Mouse (Mus musculus) heart, embryonic 10.5 days (tissue): ENCODE measurements around the gene Lsm10. TPM values are rescaled to one million over a fixed set of nuclear protein-coding genes. Genes with fewer than 3 reads are reported as not detected.

Experiments used
- DNase-seq: peaks from one replicate; pipeline ENCODE4 v3.0.0-alpha.2; 2017; ENCODE audit warnings: low spot score
- H3K27ac ChIP-seq: fragments of 300-500 bp; sonication (generic); 2 replicates; pipeline ENCODE4 v1.5.1; 2016; ENCODE audit warnings: mild to moderate bottlenecking
- H3K27me3 ChIP-seq: fragments of 300-500 bp; sonication (generic); 2 replicates; pipeline ENCODE4 v1.6.1; 2016; ENCODE audit warnings: mild to moderate bottlenecking; ENCODE audit not compliant: poor library complexity, insufficient read depth, severe bottlenecking
- H3K36me3 ChIP-seq: fragments of 300-500 bp; sonication (generic); 2 replicates; pipeline ENCODE4 v1.6.1; 2016; ENCODE audit warnings: mild to moderate bottlenecking, moderate library complexity
- H3K4me1 ChIP-seq: fragments of 300-500 bp; sonication (generic); 2 replicates; pipeline ENCODE4 v1.6.1; 2016; ENCODE audit warnings: mild to moderate bottlenecking
- H3K4me3 ChIP-seq: fragments of 300-500 bp; sonication (generic); 2 replicates; pipeline ENCODE4 v1.5.1; 2016; ENCODE audit warnings: mild to moderate bottlenecking, moderate library complexity
- H3K9me3 ChIP-seq: fragments of 300-500 bp; sonication (generic); 2 replicates; pipeline ENCODE4 v1.6.1; 2016; ENCODE audit warnings: mild to moderate bottlenecking, moderate library complexity
- WGBS: fragments of 180-500 bp; shearing (Covaris S2); methylation state at CpG from one replicate; pipeline ENCODE4 v1.1.7; 2016; 5-methylcytosine and 5-hydroxymethylcytosine counted together
- polyA plus RNA-seq: library from polyadenylated mRNA; unstranded; fragments of >200 nt; fragmentation: Nextera tagmentation; extraction: Ambion mirVana; gene quantifications from 2 replicates; pipeline ENCODE4 v1.2.1, GENCODE M21; 2016

Lsm10 gene
- polyA plus RNA-seq, 1 experiment from 2014 or later, result 47.7 TPM

GRCm38 (mm10) chr4:126115411-126115810 is 19.0 kb downstream of the Lsm10 start:
- Histone ChIP-seq H3K27ac (no peak overlapping the region), H3K36me3 (peaks cover 6% of the 10 kb centered on the region; the same call in 1 of the 2 replicates), H3K27me3 (no peaks in the 10 kb centered on the region), H3K4me1 (peaks cover 42% of the 10 kb centered on the region), H3K4me3 (no peak overlapping the region), H3K9me3 (no peaks in the 10 kb centered on the region)
- 92% methylated on average over 9 of the region's 9 CpGs for WGBS
- no peak for DNase-seq

DNA sequence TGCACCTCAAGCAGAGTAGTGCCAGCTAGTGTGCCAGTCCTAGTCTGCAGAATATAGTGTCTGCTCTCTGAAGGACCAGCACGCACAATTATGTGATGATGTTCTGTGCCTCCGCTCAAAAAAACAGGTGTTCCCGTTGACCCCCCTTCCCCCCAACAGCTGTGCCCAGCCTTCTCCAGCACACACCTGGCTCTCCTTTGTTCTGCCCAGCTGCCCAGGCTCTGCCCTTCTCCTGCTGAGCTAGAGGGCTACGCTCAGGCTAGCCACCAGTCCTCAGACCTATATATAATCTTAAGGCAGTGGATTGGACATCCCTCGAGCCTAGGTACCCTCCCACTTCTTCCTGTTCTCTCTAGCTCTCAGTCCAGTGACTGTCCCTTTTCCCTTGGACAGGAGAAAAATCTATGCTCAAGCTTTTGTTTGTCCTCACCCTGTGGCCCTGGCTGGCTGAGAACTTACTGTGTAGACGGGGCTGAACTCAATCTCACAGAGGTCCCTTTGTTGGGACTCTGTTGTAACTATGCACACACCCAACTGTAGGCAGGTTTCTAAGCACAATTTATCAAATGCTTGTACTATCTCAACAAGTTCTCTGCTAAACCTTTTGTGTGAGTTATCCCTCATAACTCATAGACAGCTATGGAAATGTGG is 19.6 kb downstream of the Lsm10 start:
- 73% methylated on average over 6 of the region's 6 CpGs for WGBS
- H3K4me1 ChIP-seq, result peaks cover 36% of the 10 kb centered on the region
- no peak overlapping the region for H3K27ac ChIP-seq
- peaks cover 11% of the 10 kb centered on the region for H3K36me3 ChIP-seq
- H3K9me3 ChIP-seq, result no peaks in the 10 kb centered on the region
- no peak overlapping the region for H3K4me3 ChIP-seq
- H3K27me3 ChIP-seq, result no peaks in the 10 kb centered on the region
- no peak for DNase-seq

- H3K27ac ChIP-seq, result no peak overlapping the region
- no peak overlapping the region for H3K4me3 ChIP-seq
- no peak for DNase-seq
- H3K36me3 ChIP-seq, result peaks cover 20% of the 10 kb centered on the region
- H3K9me3 ChIP-seq, result no peaks in the 10 kb centered on the region
- 83% methylated on average over 8 of the region's 8 CpGs for WGBS
- peaks cover 25% of the 10 kb centered on the region for H3K4me1 ChIP-seq
- H3K27me3 ChIP-seq, result no peaks in the 10 kb centered on the region
Observed at GRCm38 (mm10) chr4:126117116-126117515, 20.7 kb downstream of the Lsm10 start.

DNA sequence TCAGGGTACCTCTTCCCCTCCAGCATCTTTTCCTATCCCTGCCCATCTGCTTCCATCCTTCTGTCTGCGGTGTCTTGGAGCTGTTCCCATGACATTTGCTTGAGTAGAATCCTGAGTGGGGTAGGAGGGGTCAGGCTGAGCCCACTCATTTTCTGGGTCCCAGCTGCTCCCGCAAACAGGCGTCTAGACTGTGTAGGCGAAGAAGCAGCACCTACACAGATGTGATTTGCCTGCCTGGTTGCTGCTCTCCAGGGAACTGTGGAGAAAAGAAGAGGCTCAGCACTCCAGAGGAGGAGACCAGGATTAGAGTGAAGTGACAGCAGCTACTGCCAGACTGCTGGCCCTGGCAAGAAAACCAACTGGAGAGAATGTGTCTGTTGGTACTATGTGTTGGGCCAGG is 22.2 kb downstream of the Lsm10 start:
- Histone ChIP-seq H3K27ac (no peak overlapping the region), H3K9me3 (no peaks in the 10 kb centered on the region), H3K36me3 (peaks cover 21% of the 10 kb centered on the region), H3K4me1 (peaks cover 15% of the 10 kb centered on the region), H3K27me3 (no peaks in the 10 kb centered on the region), H3K4me3 (no peak overlapping the region)
- no peak for DNase-seq
- WGBS, result 91% methylated on average over 4 of the region's 4 CpGs

GRCm38 (mm10) chr4:126119051-126119450 is 22.6 kb downstream of the Lsm10 start:
- H3K4me1 ChIP-seq, result peaks cover 11% of the 10 kb centered on the region; the same call in 1 of the 2 replicates
- no peaks in the 10 kb centered on the region for H3K27me3 ChIP-seq
- no peaks in the 10 kb centered on the region for H3K9me3 ChIP-seq
- peaks cover 25% of the 10 kb centered on the region for H3K36me3 ChIP-seq
- H3K27ac ChIP-seq, result no peak overlapping the region
- no peak for DNase-seq
- WGBS, result 86% methylated on average over 1 of the region's 1 CpGs
- H3K4me3 ChIP-seq, result no peak overlapping the region

DNA sequence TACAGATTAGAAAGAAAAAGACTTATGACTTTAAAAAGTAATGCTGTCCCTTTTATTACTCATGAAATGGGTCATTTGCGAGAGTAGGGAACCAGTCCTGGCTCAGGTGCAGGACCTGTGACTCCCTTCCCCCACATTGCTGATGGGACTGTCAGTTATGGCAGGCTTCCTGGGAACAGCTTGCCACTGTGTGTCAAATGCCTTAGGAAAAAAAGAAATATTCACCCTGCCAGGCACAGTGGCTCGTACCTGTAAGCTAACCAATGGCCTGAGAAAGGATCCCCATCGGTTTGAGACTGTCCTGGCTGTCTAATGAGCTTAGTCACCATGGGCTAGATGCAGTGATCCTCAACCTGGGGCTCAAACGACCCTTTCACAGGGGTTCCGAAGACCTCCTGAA is 23.6 kb downstream of the Lsm10 start:
- H3K36me3 ChIP-seq, result peaks cover 34% of the 10 kb centered on the region
- no peak overlapping the region for H3K4me3 ChIP-seq
- H3K4me1 ChIP-seq, result peaks cover 9% of the 10 kb centered on the region; the same call in 1 of the 2 replicates
- DNase-seq, result no peak
- WGBS, result 91% methylated on average over 5 of the region's 5 CpGs
- H3K27me3 ChIP-seq, result no peaks in the 10 kb centered on the region
- H3K9me3 ChIP-seq, result no peaks in the 10 kb centered on the region
- no peak overlapping the region for H3K27ac ChIP-seq

DNA sequence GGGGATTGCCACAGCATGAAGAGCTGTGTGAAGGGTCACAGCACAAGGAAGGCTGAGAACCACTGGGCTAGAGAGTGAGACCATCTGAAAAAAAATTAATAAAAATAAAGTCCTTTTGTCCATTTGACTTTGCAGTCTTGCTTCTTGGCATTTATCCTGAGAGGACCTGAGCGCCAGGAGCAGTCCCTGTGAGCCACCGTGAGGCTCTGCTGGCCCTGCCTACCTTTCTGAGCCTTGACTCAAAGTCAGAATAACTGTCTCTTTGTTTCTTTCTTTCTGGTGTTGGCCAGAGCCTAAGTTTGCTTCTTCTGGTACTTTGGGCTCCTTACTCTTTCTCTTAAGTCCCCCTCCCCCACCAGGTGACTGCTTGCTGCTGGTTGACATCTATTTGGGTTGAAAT is 24.1 kb downstream of the Lsm10 start:
- Histone ChIP-seq H3K27ac (no peak overlapping the region), H3K27me3 (no peaks in the 10 kb centered on the region), H3K4me1 (peaks cover 7% of the 10 kb centered on the region; the same call in 1 of the 2 replicates), H3K9me3 (no peaks in the 10 kb centered on the region), H3K36me3 (peaks cover 39% of the 10 kb centered on the region), H3K4me3 (no peak overlapping the region)
- no peak for DNase-seq
- WGBS, result 96% methylated on average over 2 of the region's 2 CpGs

GRCm38 (mm10) chr4:126123309-126124040 is 27.1 kb downstream of the Lsm10 start:
- peaks cover 63% of the 10 kb centered on the region for H3K36me3 ChIP-seq
- no peaks in the 10 kb centered on the region for H3K9me3 ChIP-seq
- H3K4me3 ChIP-seq, result no peak overlapping the region
- no peaks in the 10 kb centered on the region for H3K4me1 ChIP-seq
- no peaks in the 10 kb centered on the region for H3K27me3 ChIP-seq
- DNase-seq, result no peak
- WGBS, result 86% methylated on average over 10 of the region's 10 CpGs
- H3K27ac ChIP-seq, result no peak overlapping the region

DNA sequence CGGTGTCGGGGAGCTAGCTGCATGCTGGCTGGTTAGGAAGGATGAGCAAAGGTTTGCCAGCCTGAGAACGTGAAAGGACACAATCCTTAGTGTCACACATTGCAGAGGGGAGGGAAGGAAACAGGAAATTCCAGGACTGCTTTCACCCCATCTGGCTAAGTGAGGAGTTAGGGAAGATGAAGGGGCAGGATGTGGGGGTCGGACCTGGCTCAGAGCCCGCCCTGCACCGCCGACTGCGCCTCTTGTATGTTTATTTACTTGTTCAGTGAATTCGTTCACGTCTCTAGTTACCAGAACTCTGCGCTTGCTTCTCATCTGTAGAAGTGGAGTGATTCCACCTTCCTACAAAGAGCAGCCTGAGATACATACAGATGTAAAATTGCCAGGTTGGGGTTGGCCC is 34.1 kb downstream of the Lsm10 start:
- no peak overlapping the region for H3K4me3 ChIP-seq
- 58% methylated on average over 11 of the region's 11 CpGs for WGBS
- H3K27me3 ChIP-seq, result no peaks in the 10 kb centered on the region
- H3K9me3 ChIP-seq, result no peaks in the 10 kb centered on the region
- peak overlapping the region; percentile 56 for H3K27ac ChIP-seq
- DNase-seq, result no peak
- peaks cover 79% of the 10 kb centered on the region for H3K36me3 ChIP-seq
- H3K4me1 ChIP-seq, result peaks cover 38% of the 10 kb centered on the region

DNA sequence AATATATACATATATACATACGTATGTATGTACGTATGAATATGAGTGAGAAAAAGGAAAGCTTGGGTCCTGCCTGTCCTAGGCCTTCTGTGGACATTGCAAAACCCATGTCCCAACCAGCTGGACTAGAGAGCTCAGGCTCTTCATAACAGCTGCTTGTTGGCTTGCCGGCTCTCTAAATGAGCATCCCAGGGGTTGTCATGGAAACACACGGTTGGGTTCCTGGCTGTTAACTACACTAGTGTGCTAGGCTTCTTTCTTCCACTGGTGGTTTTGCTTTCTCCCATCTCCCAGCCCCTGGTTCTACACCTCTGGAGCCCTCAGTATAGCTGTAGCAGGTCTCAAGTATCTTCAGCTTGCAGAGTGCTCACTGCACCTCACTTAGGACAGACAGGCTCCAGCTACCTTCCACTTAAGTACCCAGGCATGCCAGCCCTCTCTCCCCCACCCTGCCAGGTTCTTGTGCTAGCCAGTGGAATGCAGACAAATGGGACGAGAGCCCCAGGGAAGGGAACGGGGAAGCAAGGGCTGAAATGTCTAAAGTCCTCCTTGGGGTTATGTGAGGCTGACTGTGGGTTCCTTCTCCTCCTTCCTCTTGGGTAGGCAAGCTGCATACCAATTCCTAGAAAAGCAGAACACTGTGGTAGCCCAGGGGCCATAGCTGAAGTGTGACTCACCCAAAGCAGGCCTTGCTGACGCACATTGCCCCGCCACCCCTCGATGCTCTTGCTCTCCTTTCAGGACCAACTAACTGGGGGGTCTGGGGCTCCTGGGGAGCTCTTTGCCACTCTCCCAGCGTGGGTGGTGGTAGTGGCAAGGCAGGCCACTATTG is 35.1 kb downstream of the Lsm10 start:
- H3K9me3 ChIP-seq, result no peaks in the 10 kb centered on the region
- peak overlapping the region; percentile 63 for H3K27ac ChIP-seq
- DNase-seq, result no peak
- H3K27me3 ChIP-seq, result no peaks in the 10 kb centered on the region
- H3K4me3 ChIP-seq, result no peak overlapping the region
- 65% methylated on average over 10 of the region's 10 CpGs for WGBS
- H3K4me1 ChIP-seq, result peaks cover 38% of the 10 kb centered on the region
- peaks cover 79% of the 10 kb centered on the region for H3K36me3 ChIP-seq

DNA sequence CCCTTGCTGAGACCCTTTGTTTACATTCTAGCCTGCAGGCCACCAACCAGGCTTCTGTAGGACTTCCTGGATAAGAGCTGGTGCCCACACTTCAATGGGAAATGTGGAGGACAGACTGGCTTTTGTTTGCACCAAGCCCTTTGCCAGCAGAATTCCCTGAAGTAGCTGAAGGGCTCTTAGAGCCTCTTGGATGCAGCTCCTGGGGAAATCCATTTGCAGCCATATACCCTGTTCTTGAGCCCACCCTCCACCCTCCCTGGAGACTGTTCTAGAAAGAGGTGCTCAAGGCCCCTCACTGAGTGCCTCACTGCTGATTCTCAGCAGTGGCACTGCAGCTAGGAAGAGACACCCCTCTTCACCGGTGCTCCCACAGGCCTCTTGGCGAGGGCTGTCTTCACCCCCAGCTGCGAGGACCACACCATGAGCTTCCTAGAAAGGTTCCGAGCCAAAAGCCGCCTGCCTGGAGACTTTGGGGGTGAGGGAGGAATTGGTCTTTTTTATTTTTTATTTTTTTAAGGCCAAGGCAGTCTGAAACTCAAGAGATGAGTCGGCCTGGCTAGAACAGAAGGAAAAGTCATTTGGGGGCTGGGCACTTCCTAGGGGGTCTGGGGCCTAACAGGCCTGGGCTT is 36.3 kb downstream of the Lsm10 start:
- no peak for DNase-seq
- Histone ChIP-seq H3K9me3 (no peaks in the 10 kb centered on the region), H3K36me3 (peaks cover 77% of the 10 kb centered on the region), H3K4me1 (peaks cover 41% of the 10 kb centered on the region), H3K27ac (peak overlapping the region; percentile 63; the same call in 1 of the 2 replicates), H3K27me3 (no peaks in the 10 kb centered on the region), H3K4me3 (no peak overlapping the region)
- WGBS, result 84% methylated on average over 6 of the region's 6 CpGs

- Histone ChIP-seq H3K4me1 (peaks cover 44% of the 10 kb centered on the region), H3K27me3 (no peaks in the 10 kb centered on the region), H3K36me3 (peaks cover 77% of the 10 kb centered on the region), H3K27ac (no peak overlapping the region), H3K9me3 (no peaks in the 10 kb centered on the region), H3K4me3 (no peak overlapping the region)
- DNase-seq, result no peak
- 86% methylated on average over 4 of the region's 4 CpGs for WGBS
Observed at GRCm38 (mm10) chr4:126134236-126134635, 37.8 kb downstream of the Lsm10 start.
